Mouse (Mus musculus) granulocyte monocyte progenitor cell, adult 5-6 weeks (primary cell): ENCODE results near the gene Maml3. TPM values are rescaled to one million over a fixed set of nuclear protein-coding genes. Genes with fewer than 3 reads are reported as not detected.
A peak's percentile ranks its signal among the peaks of the same experiment; 100 is the strongest.

ENCODE experiments used
- ATAC-seq: replicated peaks from 2 replicates; pipeline ENCODE4 v1.8.0; 2016; ENCODE audit warnings: mild to moderate bottlenecking, moderate TSS enrichment, inconsistent platforms; ENCODE audit not compliant: poor library complexity, severe bottlenecking
- total RNA-seq, 2 experiments: library from RNA; stranded (forward) in 1 of 2; stranded (reverse) in 1 of 2; fragments of 200-712, 200-1000 nt in 1 of 2; fragments of >200 nt in 1 of 2; fragmentation: Nextera tagmentation in 1 of 2; gene quantifications; 2 replicates each; pipeline ENCODE4 v1.2.3; 2014 to 2017

Gene Maml3
- total RNA-seq, 2 experiments from 2014 or later, result 4.9 to 12.3 TPM

DNA sequence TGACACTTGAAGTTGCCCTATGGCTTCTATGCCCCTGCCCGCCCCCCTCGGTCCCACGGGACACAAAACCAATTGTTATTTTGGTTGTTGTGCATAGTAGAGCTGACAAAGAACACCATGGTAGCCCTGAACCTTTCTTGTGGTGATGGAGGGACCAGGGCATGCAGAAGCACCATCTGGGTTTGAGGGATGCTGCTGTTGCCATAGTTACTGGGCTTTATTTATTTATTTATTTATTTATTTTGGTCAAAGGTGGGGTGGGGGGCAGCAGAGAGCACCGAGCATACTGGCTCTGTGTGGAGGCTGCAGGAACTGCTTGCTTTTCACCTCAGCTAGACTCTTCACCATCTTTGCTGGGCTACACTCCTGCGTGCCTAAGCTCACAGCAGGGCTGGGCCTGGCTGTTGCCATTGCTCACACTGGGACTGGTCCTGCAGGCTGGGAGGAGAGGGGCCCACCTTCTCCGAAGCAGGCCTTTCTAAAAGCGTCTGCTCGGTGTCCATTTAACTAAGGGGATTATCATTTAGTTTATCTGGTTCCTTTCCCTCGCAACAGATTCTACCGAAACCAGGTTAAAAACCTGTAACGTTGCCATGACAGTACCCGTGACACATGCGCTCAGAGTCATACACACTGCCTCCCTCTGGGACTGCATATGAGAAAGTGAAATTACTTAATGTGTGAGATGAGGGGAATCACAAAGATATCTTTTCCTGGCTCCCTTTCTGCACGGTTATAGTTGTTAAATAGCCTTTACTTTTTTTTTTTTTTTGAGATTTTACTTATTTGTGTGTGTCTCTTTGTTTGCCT is 375.6 kb downstream of the Maml3 start:
- ATAC-seq, result no peak

GRCm38 (mm10) chr3:51728456-51728855 is 376.4 kb downstream of the Maml3 start:
- 0 out of 2 replicates have a peak, but pooled peaks have one; percentile 10 for ATAC-seq

DNA sequence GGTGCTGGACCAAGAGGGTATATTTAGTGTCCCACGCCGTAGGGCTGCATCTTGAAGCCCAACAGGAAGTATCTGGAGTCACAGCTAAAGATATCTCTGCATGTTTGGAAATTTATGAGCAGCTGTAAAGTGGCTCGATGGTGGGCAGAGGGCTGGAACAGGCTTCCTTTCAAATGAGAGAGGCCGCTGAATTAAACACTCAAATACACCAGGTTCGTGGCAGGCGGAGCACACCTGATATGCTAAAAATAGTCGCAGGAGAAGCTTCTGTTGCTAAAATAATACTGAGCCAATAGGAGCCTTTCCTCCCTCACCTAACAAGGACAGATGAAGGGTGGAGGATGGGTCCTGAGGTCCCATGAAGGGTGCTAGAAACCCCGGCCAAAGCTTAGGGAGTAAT is 376.9 kb downstream of the Maml3 start:
- peak; percentile 38 for ATAC-seq

DNA sequence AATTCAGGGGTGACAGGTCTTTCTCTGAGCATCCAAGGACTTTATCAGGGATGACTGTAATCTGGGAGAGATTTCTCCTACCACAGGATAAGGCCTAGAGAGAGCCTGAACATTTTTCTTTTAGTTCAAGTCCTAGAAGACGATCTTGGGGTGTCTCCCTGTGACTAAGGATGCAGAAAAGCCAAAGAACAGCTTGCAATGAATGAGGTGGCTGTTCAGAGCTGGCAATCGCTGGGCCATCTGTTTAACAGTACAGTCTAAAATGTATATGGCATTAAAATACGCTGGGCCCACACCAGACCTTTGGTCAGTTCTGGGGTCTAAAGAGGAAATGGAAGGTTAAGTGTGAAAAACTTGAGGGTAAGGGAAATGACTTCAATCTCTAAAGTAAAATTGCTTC is 377.4 kb downstream of the Maml3 start:
- ATAC-seq, result peak; percentile 41

DNA sequence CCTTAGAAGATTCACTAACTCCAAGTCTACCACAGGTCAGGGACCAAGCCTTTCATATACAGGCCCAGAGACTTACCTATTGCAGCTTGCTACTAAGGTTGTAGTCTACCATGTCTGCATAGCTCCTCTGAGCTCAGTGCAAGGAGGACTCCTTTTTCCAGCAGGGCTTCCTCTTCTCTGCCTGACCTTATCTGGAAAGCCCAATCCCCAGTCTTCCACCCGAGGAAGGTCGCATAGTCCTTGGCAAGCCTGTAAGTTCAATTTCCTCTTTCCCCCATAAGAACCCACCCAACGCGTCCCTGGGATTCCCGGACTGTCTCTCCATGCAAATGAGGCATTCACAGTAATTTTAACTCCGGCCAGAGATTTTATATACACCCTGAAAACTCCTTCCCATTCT is 378.6 kb downstream of the Maml3 start:
- ATAC-seq, result no peak

DNA sequence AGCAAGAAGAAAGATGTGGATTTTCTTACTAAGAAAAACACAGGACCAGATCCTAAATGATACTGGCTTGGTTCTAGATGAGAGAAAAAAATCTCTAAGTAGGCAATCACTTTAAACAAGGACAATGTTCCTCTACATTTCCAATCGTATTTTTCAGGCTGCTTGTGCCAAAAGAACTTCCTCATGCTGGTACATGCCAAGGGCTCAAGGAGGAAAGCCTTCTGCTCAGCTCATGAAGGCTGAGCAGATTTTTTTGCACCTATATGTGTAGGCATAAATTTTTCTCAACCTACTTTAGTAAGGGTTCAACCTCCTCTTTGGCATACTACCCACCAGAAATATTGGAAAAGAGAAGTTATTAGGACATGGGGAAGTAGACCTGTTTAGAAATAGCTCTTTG is 384.9 kb downstream of the Maml3 start:
- ATAC-seq, result no peak

DNA sequence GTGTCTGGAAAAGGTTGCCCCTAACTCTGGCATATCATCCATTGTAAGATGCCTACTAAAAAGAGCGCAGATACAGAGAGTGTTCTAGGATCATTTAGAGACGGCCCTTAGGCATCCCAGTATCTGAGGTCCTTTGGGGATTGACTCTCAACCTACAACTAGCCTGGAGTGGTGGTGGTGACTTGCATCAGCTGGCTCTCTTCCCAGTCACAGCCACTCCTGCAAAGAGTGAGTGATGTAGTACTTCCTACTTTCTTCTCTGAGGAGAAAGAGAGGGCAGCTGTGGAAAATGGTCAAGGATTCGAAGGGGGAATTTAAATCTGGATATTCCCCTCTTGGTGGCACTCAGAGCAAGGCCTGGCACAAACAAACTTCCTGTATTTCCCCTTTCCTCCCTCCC is 385.5 kb downstream of the Maml3 start:
- ATAC-seq, result 0 out of 2 replicates have a peak, but pooled peaks have one; percentile 14

DNA sequence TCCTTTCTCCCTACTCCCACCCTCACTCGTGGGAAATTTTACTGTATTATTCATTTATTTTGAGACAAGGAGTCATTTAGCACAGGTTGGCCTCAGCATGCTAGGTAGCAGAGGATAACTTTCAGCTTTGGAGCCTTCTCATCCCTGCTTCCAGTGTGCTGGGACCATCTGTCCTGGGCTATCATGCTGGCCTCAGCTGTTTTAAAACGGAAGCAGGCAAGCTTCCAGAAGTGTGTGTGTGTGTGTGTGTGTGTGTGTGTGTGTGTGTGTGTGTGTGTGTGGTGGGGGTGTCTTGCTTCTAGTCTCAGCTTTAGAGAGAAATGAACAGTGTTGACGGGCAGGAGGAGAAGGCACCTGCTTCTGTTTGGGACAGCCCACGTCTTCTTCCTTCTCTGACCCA is 387.0 kb downstream of the Maml3 start:
- ATAC-seq, result no peak

DNA sequence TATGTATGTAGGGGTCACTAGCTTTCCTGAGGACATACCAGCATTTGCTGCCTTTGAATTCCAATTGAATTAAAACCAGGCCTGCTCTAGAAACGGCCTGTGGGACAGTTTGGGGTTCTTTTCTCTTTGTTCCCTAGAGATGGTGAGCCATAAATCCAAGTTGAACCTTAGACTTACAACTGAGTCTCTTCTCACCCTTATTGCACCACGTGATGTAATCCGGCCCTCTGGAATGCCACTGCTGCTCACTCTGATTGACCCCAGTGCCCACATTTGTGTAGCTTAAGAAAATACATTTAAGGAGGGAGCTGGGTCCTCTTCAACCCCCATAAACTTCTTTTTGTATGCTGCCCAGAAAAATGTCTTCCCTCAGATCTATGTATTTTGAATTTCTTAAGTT is 387.4 kb downstream of the Maml3 start:
- ATAC-seq, result no peak

DNA sequence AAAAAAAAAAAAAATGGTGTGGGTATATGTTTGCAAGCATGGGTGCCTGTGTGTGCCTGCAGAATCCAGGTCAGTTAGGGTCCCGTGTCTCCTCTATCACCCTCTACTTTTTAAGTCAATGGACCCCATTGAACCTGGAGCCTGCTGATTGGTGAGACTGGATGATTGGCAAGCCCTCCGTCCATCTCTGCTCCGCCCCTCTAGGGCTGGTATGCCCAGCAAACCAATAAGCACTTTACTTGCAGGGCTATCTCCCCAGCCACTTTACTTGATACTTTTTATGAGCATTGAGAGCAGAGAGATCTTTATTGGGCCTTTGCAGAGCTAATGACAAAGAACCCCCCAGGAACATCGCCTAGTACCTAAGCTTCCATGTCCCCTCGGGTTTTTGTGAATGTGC is 390.4 kb downstream of the Maml3 start:
- ATAC-seq, result no peak

GRCm38 (mm10) chr3:51713233-51713632 is 391.6 kb downstream of the Maml3 start:
- ATAC-seq, result no peak

DNA sequence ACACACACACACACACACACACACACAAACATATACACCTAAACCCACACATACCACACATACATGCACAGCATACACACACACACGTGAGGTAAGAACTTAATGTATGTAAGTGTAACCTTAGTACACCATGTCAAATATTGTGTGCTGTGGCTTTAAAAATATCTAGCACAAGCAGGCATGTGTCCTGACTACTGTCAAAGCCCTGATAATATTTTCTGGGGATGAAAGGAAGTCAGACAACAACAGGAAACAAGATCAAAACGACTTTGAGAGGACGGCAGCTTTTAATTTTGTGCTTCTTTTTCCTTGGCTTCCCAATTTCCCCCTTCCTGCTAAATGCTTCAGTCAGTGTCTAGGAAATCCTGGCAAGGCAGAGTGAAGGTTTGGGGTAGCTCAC is 392.5 kb downstream of the Maml3 start:
- no peak for ATAC-seq

DNA sequence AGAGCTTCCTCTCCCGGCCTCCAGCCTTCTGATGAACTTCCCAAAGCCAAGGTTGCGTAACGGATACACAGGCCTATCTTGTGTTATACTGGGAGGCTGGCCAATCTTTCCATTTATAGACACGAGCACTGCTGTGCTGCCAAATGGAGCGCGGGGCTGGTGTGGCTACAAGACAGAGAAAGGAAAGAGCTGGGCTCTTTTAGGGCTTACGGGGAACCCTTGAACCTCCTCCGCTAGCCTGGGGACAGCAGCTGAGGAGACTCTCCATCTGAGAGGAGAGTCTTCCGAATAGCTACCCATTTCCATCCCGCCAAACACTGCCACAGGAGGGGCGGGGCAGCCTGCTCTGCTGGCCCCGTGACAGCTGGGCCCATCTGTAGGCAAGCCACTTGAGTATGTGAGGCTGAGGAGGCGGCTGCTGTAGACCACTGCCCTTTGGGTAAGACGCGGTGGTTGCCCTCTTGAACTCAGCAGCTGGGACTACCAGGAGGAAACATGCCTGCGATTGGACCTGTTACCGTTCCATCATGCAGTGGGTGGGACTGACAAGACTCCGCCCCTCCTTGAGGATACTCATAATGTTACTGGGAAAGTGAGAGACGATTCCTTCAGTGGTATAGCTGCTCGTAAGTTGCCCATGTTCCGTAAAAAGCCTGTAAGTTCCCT is 396.0 kb downstream of the Maml3 start:
- peak; percentile 42 for ATAC-seq

DNA sequence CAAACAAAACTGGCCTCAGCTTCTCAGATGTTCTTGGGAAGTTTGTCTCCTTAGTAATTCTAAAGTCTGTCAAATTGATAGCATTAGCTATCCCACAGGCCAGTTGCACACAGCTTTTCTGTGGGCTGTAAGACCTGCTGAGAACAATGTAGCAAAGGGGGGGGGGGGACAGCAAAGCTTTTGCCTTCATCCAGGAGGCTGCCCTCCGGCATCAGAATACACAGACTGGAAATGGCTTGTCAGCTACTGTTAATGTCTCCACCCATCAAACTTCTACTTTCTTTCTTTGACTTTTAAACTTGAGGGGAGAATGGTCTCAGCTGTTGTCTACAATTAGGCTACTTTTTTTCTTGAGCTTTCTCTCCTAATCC is 396.5 kb downstream of the Maml3 start:
- ATAC-seq, result no peak

DNA sequence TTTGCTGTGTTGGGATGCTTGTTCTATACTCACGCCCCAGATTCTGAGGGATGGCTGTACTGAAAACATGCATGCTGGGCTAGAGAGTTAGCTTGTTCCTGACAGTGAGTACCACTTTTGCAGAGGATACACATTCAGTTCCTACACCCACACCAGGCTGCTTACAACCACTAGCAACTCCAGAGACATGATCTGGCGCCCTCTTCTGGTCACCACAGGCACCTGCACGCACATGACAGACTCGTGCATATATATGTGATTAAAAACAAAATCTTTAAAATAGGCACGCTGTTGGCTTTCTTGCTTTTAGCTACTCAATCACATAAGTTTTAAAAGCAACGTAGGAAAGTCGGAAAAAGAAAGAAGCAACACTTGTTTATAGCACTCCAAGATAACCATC is 399.7 kb downstream of the Maml3 start:
- no peak for ATAC-seq

DNA sequence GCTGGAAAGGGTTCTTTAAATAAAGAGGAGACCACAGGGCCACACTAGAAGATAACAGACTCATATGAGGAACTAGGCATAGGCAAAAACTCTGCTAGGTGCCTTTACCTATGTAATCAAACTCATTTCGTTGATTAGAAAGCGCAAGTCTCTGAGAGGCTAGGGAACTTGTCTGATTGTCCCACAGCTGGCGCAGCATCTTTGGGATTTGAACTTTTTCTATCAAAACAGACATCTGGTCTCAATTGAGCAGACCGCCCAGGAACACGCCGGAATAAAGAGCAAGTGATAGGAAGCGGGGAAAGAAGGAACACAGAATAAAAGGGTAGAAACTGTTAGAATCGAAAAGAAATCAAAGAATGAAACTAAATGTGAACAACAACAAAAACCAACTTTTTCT is 401.4 kb downstream of the Maml3 start:
- ATAC-seq, result no peak

- ATAC-seq, result no peak
Measured at GRCm38 (mm10) chr3:51702701-51703286, 402.1 kb downstream of the Maml3 start.

GRCm38 (mm10) chr3:51701950-51702349 is 402.9 kb downstream of the Maml3 start:
- no peak for ATAC-seq

DNA sequence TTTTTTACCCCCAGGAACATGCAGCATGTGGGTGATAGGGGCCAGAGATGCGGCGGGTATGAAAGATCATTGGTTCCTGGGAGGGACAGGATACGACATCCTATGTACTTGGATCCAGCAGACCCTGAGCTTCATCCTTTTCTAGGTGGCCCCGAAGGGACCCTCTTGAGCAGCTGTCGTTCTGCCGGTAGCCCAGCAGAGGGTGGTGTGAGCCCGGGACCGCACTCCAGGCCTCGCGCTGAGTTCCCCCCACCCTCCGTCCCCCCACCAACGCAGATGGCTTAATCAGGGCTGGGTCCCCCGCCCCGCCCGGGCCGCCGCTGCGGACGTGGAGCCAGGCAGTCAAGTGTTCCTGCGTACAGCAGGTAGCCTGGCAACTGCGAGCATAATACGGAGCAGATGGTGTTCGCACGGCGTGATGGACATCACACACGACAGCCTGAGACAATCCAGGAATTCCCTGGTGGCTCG is 403.6 kb downstream of the Maml3 start:
- peak; percentile 78 for ATAC-seq

GRCm38 (mm10) chr3:51700731-51701280 is 404.1 kb downstream of the Maml3 start:
- peak; percentile 35 for ATAC-seq

GRCm38 (mm10) chr3:51700123-51700522 is 404.8 kb downstream of the Maml3 start:
- no peak for ATAC-seq
